Mouse (Mus musculus) olfactory bulb, adult 2 months (tissue): ENCODE data around the gene Pip5k1b. TPM values are rescaled to one million over a fixed set of nuclear protein-coding genes. Genes with fewer than 3 reads are reported as not detected.

Experiments
- H3K27ac ChIP-seq: fragments of 200-500 bp; 2 replicates; pipeline ENCODE4 v1.5.1; 2012; ENCODE audit warnings: low read depth, low read length; ENCODE audit not compliant: insufficient read depth
- H3K4me1 ChIP-seq: fragments of 200-500 bp; 2 replicates; pipeline ENCODE4 v1.6.1; 2012; ENCODE audit warnings: low read length; ENCODE audit not compliant: control insufficient read depth, insufficient read depth
- H3K4me3 ChIP-seq: fragments of 200-500 bp; 2 replicates; pipeline ENCODE4 v1.5.1; 2012; ENCODE audit warnings: mild to moderate bottlenecking, low read depth, low read length, moderate library complexity; ENCODE audit not compliant: insufficient read depth
- CTCF ChIP-seq: fragments of 200-500 bp; IDR thresholded peaks from 2 replicates; pipeline ENCODE4 v1.5.1; 2012; ENCODE audit warnings: low read depth, mild to moderate bottlenecking, low read length, moderate library complexity; ENCODE audit not compliant: insufficient read depth
- POLR2A ChIP-seq: fragments of 200-500 bp; IDR thresholded peaks from 2 replicates; pipeline ENCODE4 v1.6.1; 2012; ENCODE audit warnings: mild to moderate bottlenecking, low read depth, low read length, moderate library complexity; ENCODE audit not compliant: insufficient read depth
- WGBS: fragments of 180-500 bp; shearing (Covaris S2); methylation state at CpG from one replicate; pipeline ENCODE4 v1.1.7; 2018; 5-methylcytosine and 5-hydroxymethylcytosine counted together
- polyA plus RNA-seq: library from polyadenylated mRNA; stranded (reverse); fragments of >200 nt; gene quantifications from 2 replicates; pipeline ENCODE4 v1.2.4, GENCODE M21; 2012; ENCODE audit warnings: low replicate concordance; ENCODE audit not compliant: missing spikeins, insufficient read depth, insufficient read length

Pip5k1b gene
- polyA plus RNA-seq, 1 experiment: not detected

- peaks cover 8% of the 10 kb centered on the region for H3K4me1 ChIP-seq
- WGBS: 20% methylated on average over 15 of the region's 15 CpGs
- TF ChIP-seq POLR2A: no peak
- no peak for TF ChIP-seq CTCF
- H3K27ac ChIP-seq: no peak overlapping the region
- H3K4me3 ChIP-seq: no peak overlapping the region
Observed at GRCm38 (mm10) chr19:24317038-24317591, 238.6 kb downstream of the Pip5k1b start.

- TF ChIP-seq CTCF (no peak), POLR2A (no peak)
- H3K4me1 ChIP-seq: peaks cover 8% of the 10 kb centered on the region
- WGBS: 82% methylated on average over 9 of the region's 9 CpGs
Observed at GRCm38 (mm10) chr19:24316060-24316725, 239.5 kb downstream of the Pip5k1b start.

GRCm38 (mm10) chr19:24315234-24315633 lies 240.4 kb downstream of the Pip5k1b start:
- 96% methylated on average over 4 of the region's 4 CpGs for WGBS
- no peak overlapping the region for H3K4me3 ChIP-seq
- H3K27ac ChIP-seq: no peak overlapping the region
- TF ChIP-seq POLR2A: no peak
- no peak for TF ChIP-seq CTCF
- peaks cover 8% of the 10 kb centered on the region for H3K4me1 ChIP-seq

More at GRCm38 (mm10) chr19:24316060-24316725, 239.5 kb downstream of the Pip5k1b start:
- Histone ChIP-seq H3K27ac (no peak overlapping the region), H3K4me3 (no peak overlapping the region)

GRCm38 (mm10) chr19:24314676-24315075 lies 241.0 kb downstream of the Pip5k1b start:
- Histone ChIP-seq H3K4me1 (peaks cover 8% of the 10 kb centered on the region), H3K4me3 (no peak overlapping the region), H3K27ac (no peak overlapping the region)
- WGBS: 88% methylated on average over 11 of the region's 11 CpGs
- TF ChIP-seq CTCF (no peak), POLR2A (no peak)

- TF ChIP-seq CTCF: no peak
- no peak for TF ChIP-seq POLR2A
- peaks cover 15% of the 10 kb centered on the region for H3K4me1 ChIP-seq
- no peak overlapping the region for H3K4me3 ChIP-seq
- WGBS: 51% methylated on average over 12 of the region's 12 CpGs
- no peak overlapping the region for H3K27ac ChIP-seq
Observed at GRCm38 (mm10) chr19:24312556-24313342, 242.9 kb downstream of the Pip5k1b start.

- Histone ChIP-seq H3K27ac (no peak overlapping the region), H3K4me3 (no peak overlapping the region), H3K4me1 (peaks cover 13% of the 10 kb centered on the region)
- TF ChIP-seq CTCF: no peak
- no peak for TF ChIP-seq POLR2A
- WGBS: 84% methylated on average over 5 of the region's 5 CpGs
Observed at GRCm38 (mm10) chr19:24312046-24312445, 243.6 kb downstream of the Pip5k1b start.

GRCm38 (mm10) chr19:24308305-24308705 lies 247.4 kb downstream of the Pip5k1b start:
- Histone ChIP-seq H3K4me1 (peaks cover 8% of the 10 kb centered on the region), H3K27ac (peak overlapping the region; percentile 35; the same call in 1 of the 2 replicates), H3K4me3 (no peak overlapping the region)
- whole genome bisulfite sequencing: 19% methylated on average over 5 of the region's 5 CpGs
- TF ChIP-seq CTCF (no peak), POLR2A (no peak)

- H3K27ac ChIP-seq: peak overlapping the region; percentile 35; the same call in 1 of the 2 replicates
- TF ChIP-seq CTCF (no peak), POLR2A (no peak)
- 62% methylated on average over 13 of the region's 13 CpGs for WGBS
- no peak overlapping the region for H3K4me3 ChIP-seq
- H3K4me1 ChIP-seq: peaks cover 8% of the 10 kb centered on the region
Observed at GRCm38 (mm10) chr19:24307271-24308221, 248.1 kb downstream of the Pip5k1b start.
